Mouse (Mus musculus): ENCODE data around the gene Clrn1. TPM values are rescaled to one million over a fixed set of nuclear protein-coding genes. Genes with fewer than 3 reads are reported as not detected.
A peak's percentile ranks its signal among the peaks of the same experiment; 100 is the strongest.
"Not testable (repeated sequence)": the region's sequence is repeated elsewhere in the genome, so short reads cannot be mapped to it uniquely, and the experiment has no call there.

Clrn1 gene
- polyA plus RNA-seq, 1 experiment from 2014 or later = 0.08 TPM

DNA sequence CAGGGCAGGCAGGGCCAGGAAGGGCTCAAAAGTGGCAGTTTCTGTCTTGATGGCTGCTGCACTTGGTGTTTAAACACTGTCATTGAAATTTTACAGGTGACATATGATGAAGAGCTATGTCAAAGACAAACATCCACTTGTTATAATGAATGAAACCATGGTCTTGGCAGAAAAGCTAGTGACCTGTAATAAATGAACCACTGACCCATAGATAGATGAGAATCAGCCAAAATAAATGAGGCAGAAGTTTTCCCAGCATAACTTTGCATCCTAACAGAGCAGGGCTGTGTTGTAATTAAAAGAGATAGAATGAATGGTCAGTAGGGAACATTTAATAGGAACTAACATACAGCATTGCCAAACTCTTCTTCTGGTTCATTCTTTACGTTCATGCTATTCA is 4.1 kb downstream of the Clrn1 start:
- Histone ChIP-seq H3K4me1 (ENCODE audit: insufficient read depth) (no peaks in the 10 kb centered on the region), H3K4me3 (ENCODE audit: low read depth, low read length) (no peak overlapping the region), H3K36me3 (ENCODE audit: insufficient read depth) (no peaks in the 10 kb centered on the region), H3K27ac (ENCODE audit: low read depth) (no peak overlapping the region), H3K9ac (no peak overlapping the region), H3K9me3 (ENCODE audit: low read depth, low read length) (no peaks in the 10 kb centered on the region), H3K27me3 (ENCODE audit: insufficient read depth, low read length) (no peaks in the 10 kb centered on the region), H3K4me2 (no peak overlapping the region)
- ATAC-seq (ENCODE audit: insufficient read depth) (no peak), DNase-seq (no peak)
- TF ChIP-seq CTCF (IDR thresholded peaks at IDR 0.05; ENCODE audit: low read depth) = no peak
- 84% methylated on average over 1 of the region's 1 CpGs for WGBS

DNA sequence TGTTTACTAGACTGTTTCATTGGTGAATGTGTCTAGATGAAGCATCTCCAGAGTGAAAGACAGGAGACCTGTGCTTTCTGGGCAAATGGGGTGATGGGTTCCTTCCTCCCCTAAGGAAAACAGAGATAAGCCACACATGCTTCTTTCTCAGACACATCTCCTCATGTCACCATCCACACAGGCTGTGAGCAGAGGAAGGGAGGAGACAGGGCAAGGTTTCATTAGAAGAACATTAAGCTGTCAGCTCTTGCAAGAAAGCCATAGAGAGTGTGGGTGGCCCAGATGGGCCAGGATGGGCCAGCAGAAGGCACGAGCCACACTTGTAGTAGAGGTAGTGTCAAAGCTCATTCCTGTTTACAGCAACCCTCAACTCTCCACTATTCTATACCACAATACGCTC is 5.0 kb downstream of the Clrn1 start:
- TF ChIP-seq CTCF (IDR thresholded peaks at IDR 0.05; ENCODE audit: low read depth) = no peak
- no peak for DNase-seq

DNA sequence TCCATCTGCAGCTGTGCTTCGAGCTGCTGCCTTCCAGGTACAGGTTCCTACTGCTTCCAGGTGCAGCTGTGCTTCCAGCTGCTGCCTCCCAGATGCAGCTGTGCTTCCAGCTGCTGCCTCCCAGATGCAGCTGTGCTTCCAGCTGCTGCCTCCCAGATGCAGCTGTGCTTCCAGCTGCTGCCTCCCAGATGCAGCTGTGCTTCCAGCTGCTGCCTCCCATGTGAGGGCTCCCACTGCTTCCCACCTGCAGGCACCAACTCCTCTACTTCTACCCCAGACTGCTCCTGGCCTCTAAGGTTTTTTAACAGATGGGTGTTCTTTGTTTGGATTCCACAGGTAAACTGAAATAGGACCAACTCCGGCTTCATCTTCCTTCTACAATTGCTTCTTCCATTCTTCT is 13.3 kb downstream of the Clrn1 start:
- not testable (repeated sequence) for H3K4me3 ChIP-seq (ENCODE audit: low read depth, low read length); H3K9ac ChIP-seq; DNase-seq; H3K36me3 ChIP-seq (ENCODE audit: insufficient read depth); H3K27me3 ChIP-seq (ENCODE audit: insufficient read depth, low read length); H3K9me3 ChIP-seq (ENCODE audit: low read depth, low read length); H3K4me2 ChIP-seq; ATAC-seq (ENCODE audit: insufficient read depth); H3K27ac ChIP-seq (ENCODE audit: low read depth); H3K4me1 ChIP-seq (ENCODE audit: insufficient read depth)
- 69% methylated on average over 2 of the region's 2 CpGs for WGBS

More for the DNA sequence above, 5.0 kb downstream of the Clrn1 start:
- ATAC-seq (ENCODE audit: insufficient read depth) = no peak
- Histone ChIP-seq H3K4me1 (ENCODE audit: insufficient read depth) (no peaks in the 10 kb centered on the region), H3K9me3 (ENCODE audit: low read depth, low read length) (no peaks in the 10 kb centered on the region), H3K36me3 (ENCODE audit: insufficient read depth) (no peaks in the 10 kb centered on the region), H3K4me3 (ENCODE audit: low read depth, low read length) (no peak overlapping the region), H3K27ac (ENCODE audit: low read depth) (no peak overlapping the region), H3K27me3 (ENCODE audit: insufficient read depth, low read length) (no peaks in the 10 kb centered on the region), H3K4me2 (no peak overlapping the region), H3K9ac (no peak overlapping the region)
- WGBS = 72% methylated on average over 2 of the region's 2 CpGs

DNA sequence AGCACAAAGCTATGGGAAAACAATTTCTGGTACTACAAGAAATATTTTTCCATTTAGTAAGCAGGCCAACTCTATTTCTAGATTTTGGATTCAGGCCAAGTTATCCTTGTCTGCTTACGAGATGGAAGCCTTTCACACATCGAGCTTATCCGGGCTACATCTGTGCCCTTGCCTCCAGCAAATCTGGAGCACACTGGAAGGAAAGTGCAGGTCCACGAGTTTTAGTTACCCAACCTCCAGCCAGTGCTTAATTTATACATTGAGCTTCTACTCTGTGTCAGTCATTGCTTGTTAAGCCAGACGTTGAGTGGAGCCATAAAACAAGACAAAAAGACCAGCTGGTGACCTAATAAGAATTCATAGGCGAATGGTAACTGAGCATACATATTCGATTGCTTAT is 19.4 kb downstream of the Clrn1 start:
- Histone ChIP-seq H3K27ac (ENCODE audit: low read depth) (no peak overlapping the region), H3K27me3 (ENCODE audit: insufficient read depth, low read length) (no peaks in the 10 kb centered on the region), H3K4me2 (no peak overlapping the region), H3K4me1 (ENCODE audit: insufficient read depth) (no peaks in the 10 kb centered on the region), H3K36me3 (ENCODE audit: insufficient read depth) (no peaks in the 10 kb centered on the region), H3K9me3 (ENCODE audit: low read depth, low read length) (no peaks in the 10 kb centered on the region), H3K4me3 (ENCODE audit: low read depth, low read length) (no peak overlapping the region), H3K9ac (no peak overlapping the region)
- DNase-seq (peak; percentile 68), ATAC-seq (ENCODE audit: insufficient read depth) (no peak)
- 40% methylated on average over 7 of the region's 7 CpGs for WGBS
- TF ChIP-seq CTCF (IDR thresholded peaks at IDR 0.05; ENCODE audit: low read depth) = no peak

DNA sequence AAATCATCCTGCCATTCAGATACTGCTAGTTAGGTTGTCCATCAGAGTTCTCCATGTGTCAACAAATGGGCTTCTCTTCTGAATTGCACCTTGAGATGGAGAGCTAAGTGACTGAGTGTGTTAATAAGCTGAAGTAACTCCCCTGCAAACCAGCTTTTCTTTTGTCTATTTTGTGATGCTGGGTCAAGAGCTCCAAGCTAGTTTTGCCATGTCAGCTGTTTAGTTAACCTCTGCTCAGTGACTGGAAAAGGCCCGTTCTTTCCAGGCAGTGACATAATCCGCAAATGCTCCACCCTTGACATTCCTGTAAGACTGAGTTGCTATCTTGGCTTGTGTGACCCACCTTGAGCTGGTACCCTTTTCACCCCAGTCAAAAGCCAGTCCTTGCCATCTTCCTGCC is 22.2 kb downstream of the Clrn1 start:
- Histone ChIP-seq H3K4me1 (ENCODE audit: insufficient read depth) (no peaks in the 10 kb centered on the region), H3K4me3 (ENCODE audit: low read depth, low read length) (no peak overlapping the region), H3K36me3 (ENCODE audit: insufficient read depth) (no peaks in the 10 kb centered on the region), H3K27me3 (ENCODE audit: insufficient read depth, low read length) (no peaks in the 10 kb centered on the region), H3K27ac (ENCODE audit: low read depth) (no peak overlapping the region), H3K9me3 (ENCODE audit: low read depth, low read length) (no peaks in the 10 kb centered on the region), H3K4me2 (no peak overlapping the region), H3K9ac (no peak overlapping the region)
- TF ChIP-seq CTCF (IDR thresholded peaks at IDR 0.05; ENCODE audit: low read depth) = no peak
- WGBS = 49% methylated on average over 2 of the region's 2 CpGs
- DNase-seq (no peak), ATAC-seq (ENCODE audit: insufficient read depth) (no peak)

DNA sequence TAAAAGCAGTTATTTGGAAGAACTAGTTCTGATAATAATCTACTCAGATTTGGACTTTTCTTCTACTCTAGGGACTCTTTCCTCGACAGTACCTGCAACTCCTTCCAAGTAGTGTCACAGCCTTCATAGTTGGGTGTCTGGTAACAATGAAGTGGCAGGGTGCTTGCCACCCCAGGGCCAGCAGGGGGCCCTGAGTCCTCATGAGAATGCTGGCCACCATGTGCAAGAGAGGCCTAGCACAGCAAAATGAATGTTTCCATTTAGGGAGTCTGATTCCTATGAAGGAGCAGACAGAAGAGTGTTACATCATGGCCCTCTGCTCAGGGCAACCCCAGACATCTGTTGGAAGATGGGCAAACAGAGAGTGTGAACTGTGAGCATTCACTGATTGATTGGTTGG is 41.7 kb downstream of the Clrn1 start:
- WGBS = 41% methylated on average over 1 of the region's 1 CpGs
- no peak overlapping the region for H3K9ac ChIP-seq
- H3K4me1 ChIP-seq (ENCODE audit: insufficient read depth) = no peaks in the 10 kb centered on the region
- no peaks in the 10 kb centered on the region for H3K36me3 ChIP-seq (ENCODE audit: insufficient read depth)
- TF ChIP-seq CTCF (IDR thresholded peaks at IDR 0.05; ENCODE audit: low read depth) = peak; percentile 60
- no peak overlapping the region for H3K4me2 ChIP-seq
- peak; percentile 38; the same call in 1 of the 2 replicates for ATAC-seq (ENCODE audit: insufficient read depth)
- DNase-seq = peak; percentile 54
- no peaks in the 10 kb centered on the region for H3K9me3 ChIP-seq (ENCODE audit: low read depth, low read length)
- no peak overlapping the region for H3K27ac ChIP-seq (ENCODE audit: low read depth)
- no peak overlapping the region for H3K4me3 ChIP-seq (ENCODE audit: low read depth, low read length)
- no peaks in the 10 kb centered on the region for H3K27me3 ChIP-seq (ENCODE audit: insufficient read depth, low read length)

DNA sequence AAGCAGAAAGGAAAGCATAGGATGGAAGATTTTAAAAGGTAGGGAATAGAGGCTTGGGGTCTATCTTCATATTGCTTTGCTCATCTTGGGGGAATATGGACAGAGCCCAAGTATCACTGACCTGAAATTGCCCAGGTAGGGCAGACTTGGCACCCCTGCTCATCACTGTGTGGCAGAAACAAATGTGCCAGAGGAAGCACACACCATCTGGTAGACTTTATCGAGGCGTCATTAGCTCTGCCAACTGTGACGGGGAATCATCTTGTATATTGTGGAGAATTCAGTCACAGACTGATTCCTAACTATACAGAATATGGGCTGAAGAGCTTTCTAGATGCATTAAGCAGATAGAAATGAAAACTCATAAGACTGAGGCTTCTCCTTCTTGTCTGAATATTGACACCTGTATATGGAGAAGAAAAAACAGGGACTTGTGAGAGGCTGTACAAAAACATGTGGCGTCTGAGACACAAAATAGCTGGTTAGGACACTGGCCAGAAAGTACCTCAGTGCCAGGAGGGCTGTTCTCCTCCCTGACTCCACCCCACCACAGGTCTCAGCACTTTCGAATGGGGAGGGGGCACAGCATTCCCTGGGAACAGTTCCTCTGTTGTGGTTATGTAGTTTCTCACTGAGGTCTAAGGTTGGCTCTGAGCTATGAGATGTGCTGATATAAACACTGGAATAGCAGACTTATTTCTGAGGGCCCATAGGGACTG is 51.5 kb downstream of the Clrn1 start:
- no peaks in the 10 kb centered on the region for H3K36me3 ChIP-seq (ENCODE audit: insufficient read depth)
- no peak for DNase-seq
- H3K4me3 ChIP-seq (ENCODE audit: low read depth, low read length) = no peak overlapping the region
- no peak for ATAC-seq (ENCODE audit: insufficient read depth)
- H3K9me3 ChIP-seq (ENCODE audit: low read depth, low read length) = no peaks in the 10 kb centered on the region
- no peaks in the 10 kb centered on the region for H3K4me1 ChIP-seq (ENCODE audit: insufficient read depth)
- H3K9ac ChIP-seq = no peak overlapping the region
- 78% methylated on average over 5 of the region's 5 CpGs for WGBS
- no peaks in the 10 kb centered on the region for H3K27me3 ChIP-seq (ENCODE audit: insufficient read depth, low read length)
- no peak overlapping the region for H3K4me2 ChIP-seq
- TF ChIP-seq CTCF (IDR thresholded peaks at IDR 0.05; ENCODE audit: low read depth) = no peak
- H3K27ac ChIP-seq (ENCODE audit: low read depth) = no peak overlapping the region

Data from lung, embryonic 14.5 days (tissue).